Mouse (Mus musculus) CH12.LX (cell line): Measurements from ENCODE around the gene Flt3l. TPM values are rescaled to one million over a fixed set of nuclear protein-coding genes. Genes with fewer than 3 reads are reported as not detected.

Experiments
- DNase-seq: peaks from one replicate; pipeline ENCODE4 v3.0.0-alpha.2; 2013; ENCODE audit errors: extremely low read depth
- H3K27ac ChIP-seq: 2 replicates; pipeline ENCODE4 v1.5.1; 2012; ENCODE audit warnings: low read depth, mild to moderate bottlenecking, control low read depth, moderate library complexity; ENCODE audit not compliant: insufficient read depth
- H3K27me3 ChIP-seq: replicated peaks from 2 replicates; pipeline ENCODE3; 2012; ENCODE audit warnings: inconsistent platforms
- H3K36me3 ChIP-seq, 2 experiments: replicated peaks in 1 of 2; 2 replicates each; pipeline versions ENCODE3 to v1.6.1; 2012; ENCODE audit warnings: inconsistent platforms in 1 of 2, low read length in 1 of 2, mild to moderate bottlenecking in 1 of 2, mixed read lengths in 1 of 2, moderate library complexity in 1 of 2; ENCODE audit not compliant: control insufficient read depth in 1 of 2, insufficient read depth in 1 of 2
- H3K4me1 ChIP-seq, 2 experiments: 2 replicates each; pipeline ENCODE4 v1.6.1; 2012; ENCODE audit warnings: inconsistent platforms in 1 of 2, moderate library complexity in 1 of 2; ENCODE audit not compliant: insufficient read depth in 2 of 2, control insufficient read depth in 1 of 2
- H3K4me2 ChIP-seq: 2 replicates; pipeline ENCODE4 v1.6.1; 2012; ENCODE audit warnings: low read depth, mild to moderate bottlenecking, control low read depth; ENCODE audit not compliant: poor library complexity, insufficient read depth, severe bottlenecking
- H3K4me3 ChIP-seq, 3 experiments: fragments of 150-350 bp in 1 of 3; sonication (generic) in 1 of 3; replicated peaks in 1 of 3; 2 replicates each; pipeline versions ENCODE3 to v1.5.1; 2011 to 2012; ENCODE audit warnings: low read depth in 2 of 3, low read length in 2 of 3, mild to moderate bottlenecking in 2 of 3, moderate library complexity in 2 of 3, control low read depth in 1 of 3, improper control_type of control experiment in 1 of 3, inconsistent platforms in 1 of 3, mixed read lengths in 1 of 3; ENCODE audit not compliant: poor library complexity in 1 of 3
- H3K79me2 ChIP-seq: replicated peaks from 2 replicates; pipeline ENCODE4 v1.6.1; 2012; ENCODE audit warnings: mild to moderate bottlenecking, moderate library complexity; ENCODE audit not compliant: control insufficient read depth, poor library complexity, insufficient read depth, severe bottlenecking; ENCODE audit errors: extremely low read depth
- H3K9ac ChIP-seq: 2 replicates; pipeline ENCODE4 v1.6.1; 2012; ENCODE audit warnings: low read depth, mild to moderate bottlenecking, control low read depth, moderate library complexity; ENCODE audit not compliant: insufficient read depth
- H3K9me3 ChIP-seq: replicated peaks from 2 replicates; pipeline ENCODE3; 2012; ENCODE audit warnings: low read length, inconsistent platforms, mixed read lengths
- CHD1 ChIP-seq: IDR thresholded peaks from 2 replicates; pipeline ENCODE4 v1.6.1; 2012; ENCODE audit warnings: low read depth, low read length, improper control_type of control experiment, inconsistent platforms
- CTCF ChIP-seq, 2 experiments: IDR thresholded peaks in 1 of 2; conservative IDR thresholded peaks in 1 of 2; 2 replicates each; pipeline ENCODE4 v1.5.1; 2011 to 2012; ENCODE audit warnings: low read depth in 2 of 2, low read length in 2 of 2, improper control_type of control experiment in 1 of 2, inconsistent platforms in 1 of 2, mild to moderate bottlenecking in 1 of 2, moderate library complexity in 1 of 2
- ELF1 ChIP-seq: IDR thresholded peaks from 2 replicates; pipeline ENCODE4 v1.6.1; 2014; ENCODE audit warnings: low read depth, mild to moderate bottlenecking, inconsistent platforms, low read length, improper control_type of control experiment
- EP300 ChIP-seq: IDR thresholded peaks from 2 replicates; pipeline ENCODE4 v1.6.1; 2011; ENCODE audit warnings: low read length, improper control_type of control experiment
- ETS1 ChIP-seq: conservative IDR thresholded peaks from 2 replicates; pipeline ENCODE4 v1.6.1; 2012; ENCODE audit warnings: low read depth, mild to moderate bottlenecking, inconsistent platforms, low read length, improper control_type of control experiment, moderate library complexity
- HCFC1 ChIP-seq: IDR thresholded peaks from 2 replicates; pipeline ENCODE4 v1.6.1; 2012; ENCODE audit warnings: low read depth, mild to moderate bottlenecking, inconsistent platforms, low read length, improper control_type of control experiment
- IRF4 ChIP-seq: IDR thresholded peaks from 2 replicates; pipeline ENCODE4 v1.6.1; 2014; ENCODE audit warnings: low read depth, mild to moderate bottlenecking, inconsistent platforms, low read length, improper control_type of control experiment
- JUN ChIP-seq: IDR thresholded peaks from 2 replicates; pipeline ENCODE4 v1.6.1; 2011; ENCODE audit warnings: low read depth, mild to moderate bottlenecking, low read length, improper control_type of control experiment, moderate library complexity; ENCODE audit not compliant: insufficient read depth
- MAX ChIP-seq: IDR thresholded peaks from 2 replicates; pipeline ENCODE4 v1.6.1; 2011; ENCODE audit warnings: low read length, improper control_type of control experiment
- MAZ ChIP-seq: IDR thresholded peaks from 2 replicates; pipeline ENCODE4 v1.6.1; 2012; ENCODE audit warnings: low read depth, mild to moderate bottlenecking, inconsistent platforms, low read length, improper control_type of control experiment, moderate library complexity
- MXI1 ChIP-seq: IDR thresholded peaks from 2 replicates; pipeline ENCODE4 v1.6.1; 2011; ENCODE audit warnings: mild to moderate bottlenecking, low read depth, low read length, improper control_type of control experiment
- POLR2A ChIP-seq: IDR thresholded peaks from 2 replicates; pipeline ENCODE4 v1.6.1; 2011; ENCODE audit warnings: low read depth, mild to moderate bottlenecking, improper control_type of control experiment, low read length
- POLR2AphosphoS2 ChIP-seq: IDR thresholded peaks from 2 replicates; pipeline ENCODE4 v1.6.1; 2011; ENCODE audit warnings: low read depth, low read length, improper control_type of control experiment
- RCOR1 ChIP-seq: conservative IDR thresholded peaks from 2 replicates; pipeline ENCODE4 v1.6.1; 2012; ENCODE audit warnings: low read depth, mild to moderate bottlenecking, inconsistent platforms, low read length, improper control_type of control experiment
- SIN3A ChIP-seq: IDR thresholded peaks from 2 replicates; pipeline ENCODE4 v1.6.1; 2012; ENCODE audit warnings: low read length, improper control_type of control experiment, inconsistent platforms
- TCF12 ChIP-seq: IDR thresholded peaks from 2 replicates; pipeline ENCODE4 v1.6.1; 2014; ENCODE audit warnings: low read depth, mild to moderate bottlenecking, inconsistent platforms, low read length, improper control_type of control experiment
- USF1 ChIP-seq: IDR thresholded peaks from 2 replicates; pipeline ENCODE4 v1.6.1; 2014; ENCODE audit warnings: low read depth, mild to moderate bottlenecking, inconsistent platforms, low read length, improper control_type of control experiment
- USF2 ChIP-seq: conservative IDR thresholded peaks from 2 replicates; pipeline ENCODE4 v1.6.1; 2011; ENCODE audit warnings: low read depth, low read length, improper control_type of control experiment
- ZC3H11A ChIP-seq: IDR thresholded peaks from 2 replicates; pipeline ENCODE4 v1.6.1; 2012; ENCODE audit warnings: low read depth, mild to moderate bottlenecking, inconsistent platforms, low read length, improper control_type of control experiment
- ZMIZ1 ChIP-seq: IDR thresholded peaks from 2 replicates; pipeline ENCODE4 v1.6.1; 2012; ENCODE audit warnings: low read depth, mild to moderate bottlenecking, inconsistent platforms, low read length, improper control_type of control experiment
- ZNF384 ChIP-seq: IDR thresholded peaks from 2 replicates; pipeline ENCODE4 v1.6.1; 2012; ENCODE audit warnings: low read depth, low read length, improper control_type of control experiment, inconsistent platforms
- dilution Hi-C: fragments of 300-500 bp; cut with MboI; formaldehyde crosslinking; loops from 2 replicates; pipeline ENCODE4 v1.14.3; 2020; ENCODE audit warnings: low sequenced_read_pairs; ENCODE audit not compliant: extremely low pct_unique_long_range_greater_than_20kb, extremely low pct_ligation_motif_present
- in situ Hi-C: fragments of 300-500 bp; cut with MboI; formaldehyde crosslinking; loops from 3 replicates; pipeline ENCODE4 v1.14.3; 2019; ENCODE audit warnings: low sequenced_read_pairs, low pct_ligation_motif_present, low pct_unique_long_range_greater_than_20kb, mixed read lengths
- polyA plus RNA-seq: library from polyadenylated mRNA; unstranded; fragments of >175 nt; gene quantifications from 2 replicates; pipeline ENCODE4 v1.2.1, GENCODE M21; 2012; ENCODE audit warnings: low read depth; ENCODE audit not compliant: insufficient read length
- total RNA-seq, 2 experiments: library from RNA; depleted of rRNA; stranded (reverse); fragments of 300-350 nt in 1 of 2; fragments of >200 nt in 1 of 2; gene quantifications; 2 replicates each; pipeline ENCODE4 v1.2.3; 2012 to 2014

Flt3l gene
- total and polyA plus RNA-seq, 3 experiments, result 4.6 to 14.9 (median 4.9) TPM

GRCm38 (mm10) chr7:45160316-45160800 lies 24.1 kb upstream of the Flt3l start:
- no peak for DNase-seq
- Histone ChIP-seq H3K9ac (no peak overlapping the region), H3K4me2 (no peak overlapping the region), H3K79me2 (no peaks in the 10 kb centered on the region), H3K27ac (no peak overlapping the region), H3K27me3 (peaks cover 27% of the 10 kb centered on the region), H3K4me3 (no peak overlapping the region), H3K4me1 (peaks cover 0 to 14% of the 10 kb centered on the region in 2 experiments; a peak in 3 of 4 replicates), H3K36me3 (peaks cover 0 to 48% of the 10 kb centered on the region in 2 experiments), H3K9me3 (no peaks in the 10 kb centered on the region)
- dilution Hi-C loops (no loop called here), in situ Hi-C loops (loop anchor here (10.0 kb wide), 1 partner anchor 144 kb away; no protein-coding TSS in a partner anchor)
- TF ChIP-seq JUN (no peak), ZNF384 (no peak), SIN3A (no peak), IRF4 (no peak)

DNA sequence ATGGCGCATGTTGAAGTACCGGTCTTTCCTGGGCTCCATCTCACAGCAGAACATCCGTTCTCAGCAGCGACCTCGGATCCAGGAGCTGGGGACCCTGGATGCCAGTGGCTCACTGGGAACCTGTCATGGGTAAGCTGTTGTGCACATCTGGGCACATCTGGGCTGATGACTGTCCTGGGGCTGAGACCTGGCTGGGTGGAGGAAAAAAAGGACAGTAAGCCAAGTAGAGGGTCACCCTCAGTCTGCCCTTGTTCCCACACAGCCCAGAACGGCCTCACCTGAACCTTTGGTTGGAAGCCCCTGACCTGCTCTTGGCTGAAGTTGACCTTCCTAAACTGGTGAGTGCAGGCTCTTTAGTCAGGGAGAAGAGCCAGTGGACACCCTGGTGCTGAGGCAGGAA lies 22.8 kb upstream of the Flt3l start:
- H3K4me1 ChIP-seq, result peaks cover 0 to 20% of the 10 kb centered on the region in 2 experiments; a peak in 3 of 4 replicates
- no peak overlapping the region for H3K9ac ChIP-seq
- peaks cover 0 to 48% of the 10 kb centered on the region in 2 experiments for H3K36me3 ChIP-seq
- dilution Hi-C loops, result no loop called here
- no peaks in the 10 kb centered on the region for H3K79me2 ChIP-seq
- no peaks in the 10 kb centered on the region for H3K9me3 ChIP-seq
- H3K27ac ChIP-seq, result no peak overlapping the region
- H3K27me3 ChIP-seq, result peaks cover 14% of the 10 kb centered on the region
- DNase-seq, result no peak
- H3K4me3 ChIP-seq, result no peak overlapping the region
- no peak for TF ChIP-seq MAZ
- TF ChIP-seq EP300, result no peak
- TF ChIP-seq USF2, result no peak
- no peak for TF ChIP-seq SIN3A
- TF ChIP-seq ZNF384, result no peak
- TF ChIP-seq POLR2AphosphoS2, result no peak
- no peak for TF ChIP-seq HCFC1
- TF ChIP-seq ZMIZ1, result no peak
- no peak for TF ChIP-seq POLR2A
- TF ChIP-seq TCF12, result no peak
- TF ChIP-seq ZC3H11A, result no peak
- no peak for TF ChIP-seq MAX
- no peak for TF ChIP-seq MXI1
- no peak for TF ChIP-seq ETS1
- no peak for TF ChIP-seq CHD1
- no peak for TF ChIP-seq RCOR1
- TF ChIP-seq ELF1, result no peak
- no peak for TF ChIP-seq USF1
- TF ChIP-seq CTCF (conservative IDR thresholded peaks at IDR 0.05 in 1 of 2, IDR thresholded peaks at IDR 0.05 in 1 of 2; ENCODE audit: low read depth in 2 of 2, low read length in 2 of 2), result no peak
- in situ Hi-C loops, result no loop called here
- H3K4me2 ChIP-seq, result no peak overlapping the region
